Mouse (Mus musculus): ENCODE data around the gene Ogdh.
"Not testable (repeated sequence)": the region's sequence is repeated elsewhere in the genome, so short reads cannot be mapped to it uniquely, and the experiment has no call there.

Gene Ogdh

DNA sequence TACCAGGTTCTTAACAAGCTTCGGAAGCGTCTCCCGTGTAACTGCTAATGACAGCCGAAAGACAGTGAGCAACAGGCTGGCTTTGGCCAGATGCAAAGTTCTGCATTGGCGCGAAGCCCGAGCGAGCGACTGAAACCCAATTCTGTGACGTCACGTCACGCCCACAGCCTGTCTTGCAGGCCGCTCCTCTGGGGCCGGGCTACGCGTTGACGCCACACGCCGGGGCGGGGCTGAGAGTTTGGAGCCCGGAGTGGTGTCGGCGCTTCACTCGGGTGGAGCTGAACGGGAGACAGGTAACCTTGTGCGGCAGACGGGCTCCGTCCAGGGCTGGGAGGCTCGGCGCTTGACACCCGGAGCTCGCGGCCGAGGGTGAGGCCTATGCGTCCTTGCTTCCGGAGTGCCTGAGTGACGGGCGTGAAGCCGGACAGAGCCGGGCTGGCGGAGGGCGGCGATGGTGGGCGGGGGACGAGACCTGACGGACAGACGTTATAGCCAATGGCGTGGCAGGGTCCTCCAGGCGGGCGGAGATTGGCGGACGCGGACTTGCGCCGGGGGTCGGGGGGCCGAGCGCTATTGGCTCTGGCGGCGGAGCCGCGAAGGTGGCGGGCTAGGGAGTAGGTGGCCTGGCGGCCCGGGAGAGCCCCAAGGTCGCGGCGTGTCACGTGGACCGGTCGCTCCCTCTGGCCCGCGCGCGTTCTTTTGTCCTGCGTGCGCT is at the start of gene Ogdh:
Ogdh (plus strand) TSS at position 233 of the 715 bp plus-strand sequence.
- DNase-seq (ENCODE audit: extremely low spot score, low spot score) = peak; percentile 99

DNA sequence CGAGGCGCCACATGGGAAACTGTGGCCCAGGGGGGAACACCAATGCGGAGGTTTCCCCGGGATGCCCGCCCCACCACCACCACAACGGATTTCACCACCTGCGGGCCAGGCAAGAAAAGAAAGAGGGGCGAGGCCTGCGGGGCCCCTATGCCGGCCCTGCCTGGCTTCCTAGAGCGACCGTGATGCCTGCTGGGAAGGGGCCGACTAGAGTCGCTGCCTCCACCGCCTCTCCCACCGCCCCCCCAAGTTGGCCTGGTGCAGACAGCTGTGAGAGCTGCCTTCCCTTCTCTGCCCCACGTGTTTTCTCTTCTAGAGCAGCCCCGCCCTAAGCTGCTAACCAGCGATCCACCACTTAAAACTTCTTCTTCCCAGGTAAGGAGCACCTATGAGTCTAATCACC is 46.7 kb upstream of the Ogdh start:
- no peak for DNase-seq (ENCODE audit: extremely low spot score, low spot score)

DNA sequence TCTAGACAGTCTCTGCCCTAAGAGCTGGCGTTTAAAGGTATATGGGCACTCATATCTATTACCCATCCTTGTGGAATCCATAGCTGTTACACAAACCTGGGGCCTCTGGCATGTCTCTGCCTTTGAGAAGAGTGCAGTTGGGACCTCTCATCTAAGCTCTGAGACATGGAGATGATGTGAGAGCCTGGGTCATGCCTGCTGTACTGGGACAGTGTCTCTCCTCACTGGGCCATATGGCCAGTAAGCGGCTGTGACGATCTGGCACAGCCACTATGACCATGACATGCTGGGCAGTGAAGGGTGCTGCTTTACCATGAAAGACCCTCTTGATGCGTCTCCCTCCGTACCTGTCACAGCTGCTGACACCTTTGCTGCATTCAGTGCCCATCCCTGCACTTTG is 39.2 kb upstream of the Ogdh start:
- no peak for DNase-seq (ENCODE audit: extremely low spot score, low spot score)

DNA sequence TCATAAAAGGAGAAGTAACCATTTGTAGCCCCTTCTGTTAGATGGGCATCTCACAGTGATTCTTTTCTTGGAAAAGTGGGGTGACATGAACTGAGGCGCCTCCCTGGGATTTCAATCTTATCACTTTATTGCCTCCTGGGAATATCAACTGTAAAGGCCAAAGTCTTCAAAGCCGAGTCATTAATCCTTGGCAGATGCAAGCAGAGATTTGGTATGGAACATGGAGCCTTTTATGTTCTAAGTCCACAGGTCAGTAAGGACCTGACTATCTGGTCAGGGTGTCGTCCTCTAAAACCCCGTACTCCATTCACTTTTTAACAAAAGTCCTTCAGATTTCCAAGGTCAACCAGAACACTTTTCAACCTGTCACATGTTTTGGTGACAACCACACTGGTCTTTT is 38.6 kb upstream of the Ogdh start:
- DNase-seq (ENCODE audit: extremely low spot score, low spot score) = no peak

DNA sequence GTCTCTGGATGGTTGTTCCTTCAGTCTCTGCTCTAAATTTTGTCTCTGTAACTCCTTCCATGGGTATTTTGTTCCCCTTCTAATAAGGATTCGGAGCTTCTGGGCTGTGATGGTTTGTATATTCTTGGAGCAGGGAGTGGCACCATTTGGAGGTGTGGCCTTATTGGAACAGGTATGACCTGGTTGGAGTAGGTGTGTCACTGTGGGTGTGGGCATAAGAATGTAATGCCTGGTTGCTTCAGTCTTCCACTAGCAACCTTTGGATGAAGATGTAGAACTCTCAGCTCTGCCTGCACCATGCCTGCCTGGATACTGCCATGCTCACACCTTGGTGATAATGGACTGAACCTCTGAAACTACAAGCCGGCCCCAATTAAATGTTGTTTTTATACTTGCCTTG is 36.8 kb upstream of the Ogdh start:
- DNase-seq (ENCODE audit: extremely low spot score, low spot score) = not testable (repeated sequence)

DNA sequence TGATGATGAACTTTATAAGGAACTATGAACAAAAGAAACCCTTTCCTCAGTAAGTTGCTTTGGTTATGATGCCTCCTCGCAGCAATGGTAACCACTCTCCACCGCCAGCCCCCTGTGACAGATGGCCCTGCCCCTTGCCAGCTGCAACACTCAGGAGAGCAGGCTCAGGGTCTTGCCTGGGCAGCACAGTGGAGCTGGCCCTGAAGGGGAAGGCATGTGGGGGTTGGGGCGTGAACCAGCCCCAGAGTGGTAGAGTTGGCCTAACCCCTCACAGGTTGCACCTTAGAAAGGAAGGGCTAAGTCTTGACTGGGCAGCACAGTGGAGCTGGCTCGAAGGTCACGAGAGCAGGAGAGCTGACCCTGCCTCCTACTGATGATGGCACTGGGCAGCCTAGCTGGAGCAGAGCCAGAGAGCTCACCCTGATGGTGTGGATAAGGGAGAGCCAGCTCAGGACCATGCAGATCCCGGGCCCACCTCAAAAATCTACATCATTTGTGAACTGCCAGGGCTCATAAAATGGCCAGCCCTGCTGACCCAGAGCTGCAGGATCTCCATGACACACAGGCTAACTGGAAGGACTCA is 34.9 kb upstream of the Ogdh start:
- DNase-seq (ENCODE audit: extremely low spot score, low spot score) = no peak

DNA sequence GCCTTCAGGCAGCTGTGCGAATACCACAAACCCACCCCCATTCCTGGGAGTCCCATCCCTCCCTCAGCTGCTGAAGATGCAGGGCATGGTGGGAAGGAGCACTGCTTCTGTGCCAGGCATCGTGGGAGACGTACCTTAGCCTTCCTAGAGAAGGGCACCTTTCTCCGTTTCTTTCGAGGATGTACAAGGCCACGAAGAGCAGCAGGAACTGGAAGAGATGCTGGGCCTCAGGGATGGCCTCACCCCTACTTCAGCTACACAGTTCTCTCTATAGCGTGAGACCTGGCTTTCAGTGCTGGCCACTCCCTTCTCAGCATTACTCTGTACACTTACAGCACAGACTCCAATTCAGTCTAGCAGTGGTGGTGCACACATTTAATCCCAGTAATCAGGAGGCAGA is 32.0 kb upstream of the Ogdh start:
- DNase-seq (ENCODE audit: extremely low spot score, low spot score) = no peak

DNA sequence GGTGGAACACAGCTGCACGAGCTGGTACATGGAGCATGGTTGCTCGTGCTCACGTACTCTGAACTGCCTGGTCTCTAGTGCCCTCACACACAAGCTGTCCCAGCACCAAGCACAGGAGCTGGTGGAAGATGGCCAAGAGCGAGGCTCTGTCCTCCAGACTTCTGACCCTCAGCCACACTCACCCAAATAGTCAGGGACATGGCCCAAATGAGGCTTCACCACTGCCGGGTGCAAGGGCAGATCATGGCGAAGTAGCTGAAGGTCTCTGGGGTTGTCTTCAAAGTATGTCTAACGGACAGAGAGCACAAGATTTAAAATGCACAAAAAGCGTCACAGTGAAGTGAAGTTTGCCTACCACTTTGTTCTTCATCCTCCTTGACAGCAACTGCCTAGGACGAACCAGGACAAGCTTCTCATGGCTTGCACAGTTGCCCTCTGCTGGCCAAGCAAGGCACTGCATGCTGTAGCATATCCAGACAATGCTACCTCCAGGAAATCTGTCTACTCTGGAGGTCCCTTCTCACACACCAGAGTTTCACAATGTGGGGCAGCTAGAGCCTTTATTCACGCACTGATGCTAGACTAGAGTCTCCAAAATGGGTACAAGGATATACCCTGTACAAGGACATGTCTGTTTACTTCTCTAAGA is 29.9 kb upstream of the Ogdh start:
- peak; percentile 82 for DNase-seq (ENCODE audit: extremely low spot score, low spot score)

DNA sequence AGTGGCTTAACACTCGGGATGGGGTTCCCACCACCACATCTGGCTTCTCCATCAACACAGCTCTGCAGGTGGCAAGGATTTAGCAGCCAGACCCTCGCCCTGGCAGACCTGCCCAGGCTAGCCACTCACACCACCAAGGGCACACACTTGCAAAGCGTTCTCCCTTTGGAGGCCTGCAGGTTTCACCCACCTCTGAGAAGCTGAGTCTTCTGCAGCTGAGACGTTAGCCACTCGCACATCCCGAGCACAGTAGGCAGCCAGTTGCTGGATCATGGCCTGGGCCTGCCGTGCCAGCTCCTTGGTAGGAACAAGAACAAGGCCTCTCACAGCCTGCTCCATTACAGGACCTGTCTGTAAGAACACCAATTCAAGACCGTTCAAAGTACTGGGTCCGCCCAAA is 24.8 kb upstream of the Ogdh start:
- no peak for DNase-seq (ENCODE audit: extremely low spot score, low spot score)

DNA sequence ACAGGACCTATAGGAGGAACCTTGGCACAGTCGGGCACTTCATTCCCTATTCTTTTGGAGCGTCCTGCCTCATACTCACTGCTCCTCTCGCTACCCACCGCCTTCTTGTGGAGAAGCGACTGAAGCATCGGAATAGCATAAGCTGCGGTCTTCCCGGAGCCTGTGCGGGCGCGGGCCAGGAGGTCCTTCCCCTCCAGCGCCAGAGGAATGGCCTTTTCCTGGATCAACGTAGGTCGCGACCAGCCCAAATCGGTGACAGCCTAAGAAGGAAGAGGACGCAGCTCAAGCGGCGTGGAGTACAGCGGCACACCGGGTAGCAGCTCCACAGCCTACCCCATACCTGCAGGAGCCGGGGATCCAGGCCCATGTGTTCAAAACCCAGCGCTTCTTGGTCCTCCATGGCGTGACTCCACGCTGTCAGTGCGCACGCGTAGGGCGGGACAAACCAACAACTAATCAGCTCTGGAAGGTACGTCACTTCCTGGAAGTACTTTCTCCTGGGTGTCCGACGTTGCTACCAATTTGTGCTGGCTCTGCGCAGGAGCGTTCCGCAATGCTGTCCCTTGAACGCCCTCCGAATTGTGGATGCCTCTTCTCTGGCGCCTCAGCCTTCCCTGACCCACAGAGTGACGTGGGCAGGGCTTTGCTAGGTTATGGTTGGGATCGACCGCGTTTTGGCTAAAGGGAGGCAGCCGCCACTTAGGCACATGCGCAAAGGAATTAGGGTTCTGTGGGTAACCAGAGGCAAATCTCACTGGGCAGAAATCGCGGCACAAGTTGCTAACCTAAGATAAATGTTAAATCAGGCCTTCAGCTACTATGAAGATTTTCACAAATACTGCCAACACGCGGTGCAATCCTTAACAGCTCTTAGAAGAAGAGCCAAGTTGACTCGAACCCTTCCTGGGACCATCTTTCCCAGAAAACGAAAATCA is 23.8 kb upstream of the Ogdh start, which contains the start of gene Ddx56:
Ddx56 (minus strand) TSS at position 453 of the 935 bp plus-strand sequence.
- DNase-seq (ENCODE audit: extremely low spot score, low spot score) = peak; percentile 88

DNA sequence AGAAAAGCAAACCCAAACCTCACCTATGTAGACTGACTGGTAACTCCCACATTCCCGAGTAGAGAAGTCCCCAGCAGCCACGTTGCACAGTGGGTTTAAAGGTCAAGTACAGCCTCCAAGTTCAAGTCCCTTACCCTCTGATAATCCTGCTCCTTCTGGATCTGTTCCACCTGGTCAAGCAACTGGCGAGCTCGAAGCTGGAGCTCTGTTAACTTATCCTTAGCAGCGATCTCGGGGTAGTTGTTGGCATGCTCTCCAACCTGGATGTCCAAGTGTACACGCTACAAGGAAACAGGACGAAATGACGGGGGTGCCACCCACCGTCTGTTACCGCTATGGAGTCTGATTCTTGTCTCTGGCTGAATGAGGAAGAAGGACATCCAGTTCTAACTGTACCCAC is 17.8 kb upstream of the Ogdh start:
- no peak for DNase-seq (ENCODE audit: extremely low spot score, low spot score)

DNA sequence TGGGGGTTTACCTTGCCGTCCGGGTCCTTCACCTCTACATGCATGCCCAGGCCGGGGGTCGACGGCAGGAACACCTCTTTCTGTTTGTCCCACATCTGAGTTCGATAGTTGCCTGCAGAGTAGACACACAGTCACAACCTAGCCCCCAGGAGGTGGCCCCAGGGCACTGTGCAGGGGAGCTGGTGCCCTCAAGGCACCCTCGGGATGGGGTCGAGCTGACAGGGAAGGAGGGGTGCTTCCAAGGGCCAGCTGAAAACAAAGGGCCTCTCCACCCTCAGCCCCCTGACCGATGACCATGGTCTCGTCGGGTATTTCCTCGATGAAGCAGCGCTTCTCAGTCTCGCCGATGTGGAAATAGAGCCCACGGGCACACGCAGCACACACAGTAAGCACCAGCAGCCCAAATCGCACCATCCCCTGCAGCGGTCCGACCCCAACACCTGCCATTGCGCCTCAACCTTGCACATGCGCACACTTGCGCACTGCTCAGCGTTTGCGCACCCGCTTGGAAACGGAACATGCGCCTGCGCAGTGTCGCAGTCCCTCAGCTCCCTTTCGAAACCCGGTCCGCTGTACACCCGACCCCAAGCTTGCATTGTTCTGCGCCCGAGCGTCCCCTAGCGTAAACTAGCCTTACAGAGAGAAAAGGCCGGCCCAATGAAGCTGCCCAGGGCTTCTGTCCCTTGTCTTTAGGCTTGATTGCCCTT is 16.9 kb upstream of the Ogdh start, which contains the start of gene Tmed4:
Tmed4 (minus strand) TSS at position 484 of the 707 bp plus-strand sequence.
- peak; percentile 96 for DNase-seq (ENCODE audit: extremely low spot score, low spot score)

DNA sequence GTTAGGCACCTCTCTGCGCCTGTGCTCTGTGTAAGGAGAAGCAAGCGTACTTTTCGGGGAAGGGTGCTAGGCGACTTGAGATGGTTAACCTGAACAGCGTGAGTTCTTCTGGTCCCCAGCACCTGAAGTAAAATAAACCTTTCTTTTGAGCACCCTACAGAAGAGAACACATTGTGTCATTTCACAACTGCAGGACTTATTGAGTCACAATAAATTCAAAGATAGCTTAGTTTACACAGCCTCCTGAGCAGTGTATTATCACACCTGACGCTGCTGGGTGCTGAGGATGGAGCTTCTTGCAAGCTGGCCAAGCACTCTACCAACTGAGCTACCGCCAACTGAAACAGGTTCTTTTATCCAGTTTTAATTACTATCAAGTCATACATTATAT is 16.3 kb upstream of the Ogdh start:
- DNase-seq (ENCODE audit: extremely low spot score, low spot score) = no peak

DNA sequence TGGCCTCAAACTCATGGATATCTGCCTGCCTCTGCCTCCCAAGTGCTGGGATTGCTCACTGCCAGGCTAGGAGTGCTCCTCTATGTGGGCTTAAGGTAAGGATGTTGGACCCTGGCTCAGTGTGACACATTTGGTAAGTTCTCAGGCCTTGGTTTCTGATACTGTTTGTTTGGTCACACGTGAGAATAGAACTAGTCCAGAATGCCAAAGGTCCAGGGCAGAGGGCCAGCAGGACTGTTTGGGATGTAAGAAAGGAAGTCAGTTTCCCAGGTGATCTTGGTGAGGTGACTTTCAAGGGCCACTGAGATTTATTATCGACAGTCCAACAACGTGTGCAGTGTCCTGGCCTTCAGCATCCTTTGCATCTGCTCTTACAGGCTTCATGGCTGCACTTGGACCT is 15.0 kb upstream of the Ogdh start:
- DNase-seq (ENCODE audit: extremely low spot score, low spot score) = no peak

DNA sequence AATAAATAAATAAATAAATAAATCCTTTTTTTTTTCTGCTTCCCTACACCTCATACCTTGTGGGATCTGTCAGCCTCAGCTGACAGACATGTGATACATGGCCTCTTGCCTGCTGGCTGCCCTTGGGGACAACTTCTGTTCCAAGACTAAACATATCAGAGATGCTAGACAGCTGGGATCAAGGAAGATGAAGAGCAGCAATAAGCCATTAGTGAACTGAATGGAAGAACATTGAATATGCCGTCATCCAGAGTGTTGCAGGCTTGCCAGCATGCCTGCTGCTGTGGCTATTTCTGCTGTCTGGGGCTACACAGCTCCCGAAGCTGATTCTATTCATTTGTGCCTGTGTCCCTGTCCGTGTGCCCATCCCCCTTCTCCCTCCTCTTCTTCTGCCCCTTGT is 8.5 kb upstream of the Ogdh start:
- no peak for DNase-seq (ENCODE audit: extremely low spot score, low spot score)

DNA sequence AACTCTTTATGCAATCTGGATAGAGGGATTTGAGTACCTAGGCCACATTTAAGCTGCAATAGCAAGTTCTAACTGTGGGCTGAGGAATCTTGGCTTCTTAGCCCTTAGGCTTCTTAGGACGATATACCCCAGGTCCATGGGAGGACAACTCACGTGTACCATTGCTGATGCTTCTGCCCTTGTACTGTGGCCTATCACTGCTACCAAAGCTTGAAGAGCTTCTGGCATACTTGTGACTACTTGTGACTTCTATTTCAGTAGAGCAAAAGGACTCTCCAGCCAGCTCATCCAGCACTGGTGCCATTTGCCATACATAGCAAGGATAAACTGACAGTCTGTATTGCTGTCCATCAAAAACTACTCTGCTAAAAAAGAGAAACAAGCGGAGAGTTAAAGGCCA is 1.3 kb upstream of the Ogdh start:
- DNase-seq (ENCODE audit: extremely low spot score, low spot score) = no peak

DNA sequence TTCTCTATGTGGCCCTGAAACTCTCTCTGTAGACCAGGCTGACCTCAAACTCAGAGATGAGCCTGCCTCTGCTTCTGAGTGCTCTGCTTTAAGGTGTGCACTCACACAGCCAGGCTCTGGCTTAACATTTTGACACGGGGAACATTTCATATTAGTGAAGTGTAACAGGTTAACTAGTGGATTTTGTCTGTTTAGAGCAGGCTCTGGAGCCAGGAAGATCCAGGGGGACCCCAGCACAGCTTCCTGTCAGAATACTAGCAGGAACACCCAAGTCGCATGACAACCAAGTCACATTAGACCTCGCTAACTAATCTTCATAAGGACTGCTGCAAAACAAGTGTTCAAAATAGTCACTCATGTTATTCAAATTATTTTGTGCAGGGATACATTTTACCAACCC is 550 bp upstream of the Ogdh start:
- DNase-seq (ENCODE audit: extremely low spot score, low spot score) = peak; percentile 21

DNA sequence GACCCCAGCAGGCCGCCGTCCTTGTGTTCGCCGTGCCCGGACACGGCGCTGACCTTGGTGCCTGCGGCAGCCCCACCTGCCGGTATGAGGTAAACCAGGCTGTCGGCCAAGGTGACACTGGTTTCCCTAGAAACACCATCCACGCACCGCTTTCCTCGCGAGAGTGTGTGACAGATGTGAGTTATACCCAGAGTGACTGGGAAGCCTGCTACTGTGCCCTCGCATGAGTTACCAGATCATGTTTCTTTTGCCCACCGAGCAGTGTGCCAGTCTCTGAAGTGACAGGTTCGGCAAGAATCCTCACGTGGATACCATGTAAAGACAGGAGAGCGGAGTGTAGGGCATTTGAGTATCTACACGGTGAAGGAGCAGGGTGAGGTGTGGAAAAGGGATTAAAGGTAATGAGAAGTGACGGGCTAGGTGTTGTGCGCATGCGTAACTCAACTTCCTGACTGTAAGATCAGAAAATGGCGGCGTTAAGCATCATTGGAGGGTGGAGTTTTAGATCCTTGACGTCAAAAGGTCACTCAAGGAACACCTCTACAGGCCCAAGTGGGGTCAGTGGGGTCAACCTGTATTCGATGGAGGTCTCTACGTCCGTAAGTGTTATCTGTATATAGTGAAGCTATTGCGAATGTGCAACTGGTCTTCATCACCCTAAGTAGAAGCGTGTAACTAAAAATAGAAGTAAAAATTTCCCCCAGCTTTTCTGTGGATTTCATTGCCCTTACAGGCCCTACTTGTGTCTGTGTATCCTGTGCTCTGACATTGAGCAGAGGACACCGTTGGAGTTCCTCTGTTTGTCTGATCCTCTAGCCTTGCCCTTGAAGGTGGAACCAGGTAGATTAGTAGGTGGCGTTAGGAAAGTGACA is 919 bp downstream of the Ogdh start:
- DNase-seq (ENCODE audit: extremely low spot score, low spot score) = no peak

DNA sequence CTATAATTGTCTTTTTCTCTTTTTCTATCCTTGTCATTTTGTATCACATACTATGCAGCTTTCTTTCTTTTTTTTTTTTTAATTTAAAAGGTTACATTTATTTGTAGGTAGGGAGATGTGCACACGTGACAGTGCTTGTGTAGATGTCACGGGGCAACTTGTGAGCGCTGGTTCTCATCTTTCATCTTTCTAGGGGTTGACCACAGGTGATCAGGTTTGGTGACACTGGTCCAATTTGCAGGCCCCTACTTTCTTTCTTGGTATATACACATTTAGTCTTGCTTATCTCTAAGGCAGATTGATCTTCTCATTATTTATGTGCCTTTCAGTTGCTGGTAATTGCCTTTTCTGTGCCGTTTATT is 1.5 kb downstream of the Ogdh start:
- no peak for DNase-seq (ENCODE audit: extremely low spot score, low spot score)

DNA sequence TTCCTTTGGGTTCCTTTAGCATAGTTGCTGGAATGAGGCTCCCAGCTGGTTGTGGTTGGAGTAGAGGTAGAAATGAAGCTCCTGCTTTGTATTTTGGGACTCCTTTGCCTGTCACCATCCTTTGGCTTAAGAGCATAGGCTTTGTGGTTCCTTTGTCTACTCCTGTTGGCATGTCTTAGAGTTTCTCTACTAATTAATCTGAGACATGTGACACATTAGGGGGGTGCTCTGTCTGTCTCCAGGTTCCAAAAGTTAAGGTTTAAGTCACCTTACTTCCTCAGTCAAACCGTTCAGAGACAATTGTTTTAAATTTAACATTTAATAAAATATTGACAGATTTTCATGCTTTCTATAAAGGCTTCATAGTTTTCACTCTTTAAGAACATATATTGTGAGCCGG is 2.2 kb downstream of the Ogdh start:
- no peak for DNase-seq (ENCODE audit: extremely low spot score, low spot score)

All from neural tube, embryonic 10.5 days (tissue).